Mouse (Mus musculus): ENCODE data around the gene Ptar1. TPM values are rescaled to one million over a fixed set of nuclear protein-coding genes. Genes with fewer than 3 reads are reported as not detected.

Gene Ptar1
- total and polyA plus RNA-seq, 3 experiments, result 5.6 to 10.4 (median 7.1) TPM

DNA sequence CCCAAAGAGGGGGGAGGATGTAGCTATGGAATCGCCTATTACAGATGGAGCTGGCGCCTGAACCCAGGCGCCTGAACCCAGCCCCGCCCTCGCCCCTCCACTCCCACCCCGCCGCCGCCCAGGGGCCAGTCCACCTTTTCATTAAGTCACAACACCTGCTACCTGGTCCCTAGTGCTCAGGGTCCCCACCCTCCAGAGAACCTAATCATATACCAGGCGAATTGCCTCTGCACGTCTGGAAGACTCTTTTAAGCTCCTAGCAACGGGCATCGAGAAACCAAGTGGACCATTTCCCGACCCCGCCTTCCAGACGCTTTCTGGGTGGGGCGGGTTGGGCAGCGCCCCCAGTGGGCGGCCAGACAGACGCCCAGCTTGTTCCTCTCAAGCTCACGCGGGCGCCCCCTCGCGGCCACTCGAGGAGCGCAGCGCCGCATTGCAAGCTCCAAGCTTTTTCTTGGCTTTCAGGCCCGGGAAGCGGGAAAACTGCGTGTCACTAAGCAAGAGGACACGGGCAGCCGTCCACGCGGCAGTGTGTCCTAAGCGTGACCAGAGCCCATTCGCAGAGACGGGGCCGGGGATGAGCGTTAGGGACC, 70.8 kb downstream of the Ptar1 start:
- dilution Hi-C loops (cut with MboI; ENCODE audit: extremely low pct_ligation_motif_present, extremely low pct_unique_long_range_greater_than_20kb, low sequenced_read_pairs) (no loop called here), in situ Hi-C loops (cut with MboI; ENCODE audit: low pct_ligation_motif_present, low pct_unique_long_range_greater_than_20kb, low sequenced_read_pairs) (no loop called here)
- Histone ChIP-seq H3K27ac (ENCODE audit: insufficient read depth, low read depth) (no peak overlapping the region), H3K27me3 (replicated peaks) (no peaks in the 10 kb centered on the region), H3K9ac (ENCODE audit: insufficient read depth, low read depth) (peak overlapping the region; percentile 41), H3K79me2 (replicated peaks; ENCODE audit: control insufficient read depth, extremely low read depth, insufficient read depth, poor library complexity, severe bottlenecking) (no peaks in the 10 kb centered on the region), H3K4me2 (ENCODE audit: insufficient read depth, low read depth, poor library complexity, severe bottlenecking) (peak overlapping the region; percentile 82), H3K9me3 (replicated peaks; ENCODE audit: low read length) (peaks cover 2% of the 10 kb centered on the region), H3K4me1 (ENCODE audit: control insufficient read depth in 1 of 2, insufficient read depth in 2 of 2) (peaks cover 0 to 10% of the 10 kb centered on the region in 2 experiments; a peak in 2 of 4 replicates), H3K36me3 (replicated peaks in 1 of 2; ENCODE audit: control insufficient read depth in 1 of 2, insufficient read depth in 1 of 2, low read length in 1 of 2) (no peaks in the 10 kb centered on the region), H3K4me3 (replicated peaks in 1 of 3; ENCODE audit: low read depth in 2 of 3, low read length in 2 of 3, poor library complexity in 1 of 3) (peak overlapping the region; percentile 54 to 83 (median 76))
- peak; percentile 84 for DNase-seq (ENCODE audit: extremely low read depth)
- TF ChIP-seq POLR2A (IDR thresholded peaks at IDR 0.05; ENCODE audit: low read depth, low read length) (no peak), JUND (conservative IDR thresholded peaks at IDR 0.05; ENCODE audit: low read depth, low read length) (no peak), SMC3 (IDR thresholded peaks at IDR 0.05; ENCODE audit: low read depth, low read length) (peak; percentile 58), RCOR1 (conservative IDR thresholded peaks at IDR 0.05; ENCODE audit: low read depth, low read length) (no peak), MXI1 (IDR thresholded peaks at IDR 0.05; ENCODE audit: low read depth, low read length) (no peak), JUN (IDR thresholded peaks at IDR 0.05; ENCODE audit: insufficient read depth, low read depth, low read length) (no peak), RAD21 (IDR thresholded peaks at IDR 0.05; ENCODE audit: low read depth, low read length) (peak; percentile 42), ZC3H11A (IDR thresholded peaks at IDR 0.05; ENCODE audit: low read depth, low read length) (no peak), SIN3A (IDR thresholded peaks at IDR 0.05; ENCODE audit: low read length) (peak; percentile 43; the same call in 1 of the 2 replicates), HCFC1 (IDR thresholded peaks at IDR 0.05; ENCODE audit: low read depth, low read length) (peak; percentile 22; the same call in 1 of the 2 replicates), GABPA (IDR thresholded peaks at IDR 0.05; ENCODE audit: insufficient replicate concordance, low read depth, low read length) (no peak), ZKSCAN1 (IDR thresholded peaks at IDR 0.05; ENCODE audit: borderline replicate concordance, low read depth, low read length) (no peak), MEF2A (IDR thresholded peaks at IDR 0.05; ENCODE audit: borderline replicate concordance, low read depth, low read length) (no peak; the same call in 1 of the 2 replicates), E2F4 (IDR thresholded peaks at IDR 0.05; ENCODE audit: insufficient replicate concordance, low read depth, low read length) (no peak), POLR2AphosphoS2 (IDR thresholded peaks at IDR 0.05; ENCODE audit: low read depth, low read length) (no peak), KAT2A (IDR thresholded peaks at IDR 0.05; ENCODE audit: insufficient replicate concordance, low read length) (no peak), NRF1 (IDR thresholded peaks at IDR 0.05; ENCODE audit: low read depth, low read length) (no peak), MYC (IDR thresholded peaks at IDR 0.05; ENCODE audit: low read depth, low read length) (no peak), USF2 (conservative IDR thresholded peaks at IDR 0.05; ENCODE audit: low read depth, low read length) (no peak), CHD1 (IDR thresholded peaks at IDR 0.05; ENCODE audit: low read depth, low read length) (no peak), CHD2 (IDR thresholded peaks at IDR 0.05; ENCODE audit: low read length) (no peak), ELF1 (IDR thresholded peaks at IDR 0.05; ENCODE audit: low read depth, low read length) (0 out of 2 replicates have a peak, but pooled peaks have one; percentile 28), CTCF (conservative IDR thresholded peaks at IDR 0.05 in 1 of 2, IDR thresholded peaks at IDR 0.05 in 1 of 2; ENCODE audit: low read depth in 2 of 2, low read length in 2 of 2) (peak; percentile 25 to 99; a peak in 3 of 4 replicates), EP300 (IDR thresholded peaks at IDR 0.05; ENCODE audit: low read length) (no peak), MAZ (IDR thresholded peaks at IDR 0.05; ENCODE audit: low read depth, low read length) (peak; percentile 83), BHLHE40 (IDR thresholded peaks at IDR 0.05; ENCODE audit: low read depth, low read length) (0 out of 2 replicates have a peak, but pooled peaks have one; percentile 21), UBTF (IDR thresholded peaks at IDR 0.05; ENCODE audit: low read depth, low read length) (no peak), IRF4 (IDR thresholded peaks at IDR 0.05; ENCODE audit: low read depth, low read length) (peak; percentile 21; the same call in 1 of the 2 replicates), USF1 (IDR thresholded peaks at IDR 0.05; ENCODE audit: low read depth, low read length) (no peak), TBP (conservative IDR thresholded peaks at IDR 0.05; ENCODE audit: low read depth, low read length) (no peak), PAX5 (IDR thresholded peaks at IDR 0.05; ENCODE audit: low read length) (no peak), MAX (IDR thresholded peaks at IDR 0.05; ENCODE audit: low read length) (peak; percentile 41; the same call in 1 of the 2 replicates), MAFK (IDR thresholded peaks at IDR 0.05; ENCODE audit: insufficient replicate concordance, low read length) (no peak), ETS1 (conservative IDR thresholded peaks at IDR 0.05; ENCODE audit: low read depth, low read length) (no peak), NELFE (IDR thresholded peaks at IDR 0.05; ENCODE audit: low read depth, low read length) (peak; percentile 72; the same call in 1 of the 2 replicates), ZMIZ1 (IDR thresholded peaks at IDR 0.05; ENCODE audit: low read depth, low read length) (no peak), TCF12 (IDR thresholded peaks at IDR 0.05; ENCODE audit: low read depth, low read length) (peak; percentile 57; the same call in 1 of the 2 replicates), ZNF384 (IDR thresholded peaks at IDR 0.05; ENCODE audit: low read depth, low read length) (no peak)

Measured in CH12.LX (cell line).